Mouse (Mus musculus): ENCODE data around the gene 4930563M21Rik. TPM values are rescaled to one million over a fixed set of nuclear protein-coding genes. Genes with fewer than 3 reads are reported as not detected.
A peak's percentile ranks its signal among the peaks of the same experiment; 100 is the strongest.

The 4930563M21Rik gene
- polyA plus RNA-seq, 1 experiment, result not detected

GRCm38 (mm10) chr9:55946819-55947218, 63.5 kb downstream of the 4930563M21Rik start:
- H3K4me2 ChIP-seq (ENCODE audit: low read depth), result no peak overlapping the region
- no peaks in the 10 kb centered on the region for H3K36me3 ChIP-seq (ENCODE audit: control insufficient read depth, insufficient read depth)
- TF ChIP-seq POLR2A (IDR thresholded peaks at IDR 0.05; ENCODE audit: insufficient read length, low read depth), result no peak
- TF ChIP-seq POLR2AphosphoS2 (IDR thresholded peaks at IDR 0.05; ENCODE audit: insufficient read length, low read depth), result no peak
- TF ChIP-seq TCF12 (IDR thresholded peaks at IDR 0.05; ENCODE audit: insufficient read depth, poor library complexity, severe bottlenecking), result no peak

DNA sequence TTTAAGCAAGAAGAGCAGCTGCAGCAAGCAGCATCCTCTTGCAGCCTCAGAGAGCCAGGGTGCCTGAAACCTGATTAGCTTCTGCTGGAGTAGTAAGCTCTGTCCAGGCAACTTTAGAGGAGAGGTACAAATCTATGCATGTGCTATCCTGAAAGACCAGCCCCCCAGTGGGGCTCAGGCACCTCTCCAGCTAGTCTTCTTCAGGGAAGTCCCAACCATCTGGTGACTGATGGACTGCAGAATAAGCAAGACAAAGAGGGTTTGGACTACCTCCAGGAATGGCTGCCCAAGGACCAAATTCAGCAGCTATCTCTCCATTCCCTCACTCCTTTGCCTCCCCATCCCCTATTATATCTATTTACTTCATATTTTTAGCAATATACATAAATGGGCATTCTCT, 69.0 kb downstream of the 4930563M21Rik start:
- Histone ChIP-seq H3ac (ENCODE audit: control insufficient read depth, insufficient read length) (no peak overlapping the region), H3K27me3 (ENCODE audit: control insufficient read depth, insufficient read depth, insufficient read length) (no peaks in the 10 kb centered on the region), H3K79me2 (ENCODE audit: control insufficient read depth, insufficient read depth) (no peaks in the 10 kb centered on the region), H3K4me2 (ENCODE audit: low read depth) (no peak overlapping the region), H3K36me3 (ENCODE audit: control insufficient read depth, insufficient read depth) (no peaks in the 10 kb centered on the region), H3K4me3 (no peak overlapping the region)
- no peak for TF ChIP-seq REST (IDR thresholded peaks at IDR 0.05; ENCODE audit: insufficient read depth, insufficient read length)
- TF ChIP-seq MAX (IDR thresholded peaks at IDR 0.05; ENCODE audit: low read depth), result no peak
- TF ChIP-seq SRF (IDR thresholded peaks at IDR 0.05; ENCODE audit: control insufficient read depth, insufficient read length, low read depth), result no peak
- no peak for TF ChIP-seq USF1 (IDR thresholded peaks at IDR 0.05; ENCODE audit: low read depth)
- TF ChIP-seq MYOG (IDR thresholded peaks at IDR 0.05; ENCODE audit: control insufficient read depth in 1 of 3, insufficient read depth in 1 of 3, insufficient read length in 2 of 3, low read depth in 2 of 3), result no peak
- TF ChIP-seq TCF3 (IDR thresholded peaks at IDR 0.05; ENCODE audit: insufficient read length, low read depth), result no peak
- no peak for TF ChIP-seq E2F4 (IDR thresholded peaks at IDR 0.05; ENCODE audit: insufficient read depth)
- TF ChIP-seq POLR2A (IDR thresholded peaks at IDR 0.05; ENCODE audit: insufficient read length, low read depth), result no peak
- no peak for TF ChIP-seq CEBPB (IDR thresholded peaks at IDR 0.05; ENCODE audit: insufficient read depth, poor library complexity, severe bottlenecking)
- no peak for TF ChIP-seq MYOD1 (IDR thresholded peaks at IDR 0.05; ENCODE audit: control insufficient read depth in 1 of 3, insufficient read length in 2 of 3, low read depth in 2 of 3)
- no peak for TF ChIP-seq TCF12 (IDR thresholded peaks at IDR 0.05; ENCODE audit: insufficient read depth, poor library complexity, severe bottlenecking)

More at GRCm38 (mm10) chr9:55946819-55947218, 63.5 kb downstream of the 4930563M21Rik start:
- no peaks in the 10 kb centered on the region for H3K27me3 ChIP-seq (ENCODE audit: control insufficient read depth, insufficient read depth, insufficient read length)
- no peak overlapping the region for H3ac ChIP-seq (ENCODE audit: control insufficient read depth, insufficient read length)
- H3K4me3 ChIP-seq, result no peak overlapping the region
- H3K79me2 ChIP-seq (ENCODE audit: control insufficient read depth, insufficient read depth), result no peaks in the 10 kb centered on the region

- peak overlapping the region; percentile 51 for H3K4me3 ChIP-seq
- no peaks in the 10 kb centered on the region for H3K36me3 ChIP-seq (ENCODE audit: control insufficient read depth, insufficient read depth)
- H3K27me3 ChIP-seq (ENCODE audit: control insufficient read depth, insufficient read depth, insufficient read length), result no peaks in the 10 kb centered on the region
- no peaks in the 10 kb centered on the region for H3K79me2 ChIP-seq (ENCODE audit: control insufficient read depth, insufficient read depth)
- peak overlapping the region; percentile 99 for H3K4me2 ChIP-seq (ENCODE audit: low read depth)
- peak overlapping the region; percentile 54 for H3ac ChIP-seq (ENCODE audit: control insufficient read depth, insufficient read length)
- TF ChIP-seq SRF (IDR thresholded peaks at IDR 0.05; ENCODE audit: control insufficient read depth, insufficient read length, low read depth) (no peak), MYOG (IDR thresholded peaks at IDR 0.05; ENCODE audit: control insufficient read depth in 1 of 3, insufficient read depth in 1 of 3, insufficient read length in 2 of 3, low read depth in 2 of 3) (no peak), POLR2AphosphoS2 (IDR thresholded peaks at IDR 0.05; ENCODE audit: insufficient read length, low read depth) (no peak), POLR2A (IDR thresholded peaks at IDR 0.05; ENCODE audit: insufficient read length, low read depth) (no peak), E2F4 (IDR thresholded peaks at IDR 0.05; ENCODE audit: insufficient read depth) (no peak), MAX (IDR thresholded peaks at IDR 0.05; ENCODE audit: low read depth) (no peak), USF1 (IDR thresholded peaks at IDR 0.05; ENCODE audit: low read depth) (no peak), MYOD1 (IDR thresholded peaks at IDR 0.05; ENCODE audit: control insufficient read depth in 1 of 3, insufficient read length in 2 of 3, low read depth in 2 of 3) (peak in 2 of 3 experiments; percentile 30 to 75), TCF3 (IDR thresholded peaks at IDR 0.05; ENCODE audit: insufficient read length, low read depth) (no peak), CEBPB (IDR thresholded peaks at IDR 0.05; ENCODE audit: insufficient read depth, poor library complexity, severe bottlenecking) (no peak), TCF12 (IDR thresholded peaks at IDR 0.05; ENCODE audit: insufficient read depth, poor library complexity, severe bottlenecking) (peak; percentile 19), REST (IDR thresholded peaks at IDR 0.05; ENCODE audit: insufficient read depth, insufficient read length) (no peak)
These were observed 71.7 kb downstream of the 4930563M21Rik start for GRCm38 (mm10) chr9:55938618-55938985.

DNA sequence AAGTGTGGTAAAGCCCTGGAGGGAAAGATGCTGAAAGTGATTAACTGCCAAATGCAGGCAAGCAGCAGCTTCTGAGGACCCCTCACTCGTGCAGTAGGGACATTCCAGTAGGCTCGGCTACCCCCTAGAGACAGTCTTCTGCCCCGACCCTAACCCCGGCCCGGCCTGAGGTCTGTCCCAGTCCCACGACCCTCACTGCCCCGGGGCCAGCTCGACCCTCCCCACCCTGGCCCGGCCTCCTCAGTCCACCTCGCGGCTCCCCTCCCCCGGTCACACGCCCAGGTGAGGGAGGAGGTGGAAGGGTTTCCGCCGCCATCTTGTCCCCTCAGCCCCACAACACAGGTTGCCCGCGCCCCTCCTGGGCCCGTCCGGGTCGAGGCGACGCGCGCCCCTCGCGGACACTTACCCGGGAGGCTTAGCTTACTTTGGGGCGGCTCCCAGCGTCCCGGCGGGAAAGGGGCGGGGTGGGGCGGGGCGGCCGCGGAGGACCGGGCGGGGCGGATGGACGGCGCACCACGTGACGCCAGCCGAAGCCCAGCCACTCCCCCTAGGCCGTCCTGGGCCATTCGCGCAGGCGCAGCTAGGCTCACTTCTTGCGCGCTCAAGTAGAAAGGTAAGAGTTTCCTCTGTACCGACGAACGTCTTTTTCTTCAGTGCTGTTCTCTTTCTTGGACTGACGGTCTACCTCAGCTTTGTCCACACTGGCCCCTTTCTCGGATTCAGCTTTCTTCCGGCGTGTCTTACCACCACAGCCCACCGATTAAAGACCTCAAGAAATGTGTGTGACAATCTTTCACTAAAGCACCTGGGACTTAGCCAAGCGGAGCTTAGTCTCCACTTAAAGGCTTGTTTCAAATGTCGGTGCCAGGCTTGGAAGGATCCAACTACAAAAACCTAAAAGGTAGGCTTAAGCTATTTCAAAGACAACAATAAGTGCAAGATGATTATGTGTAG, 72.4 kb downstream of the 4930563M21Rik start, which contains the start of gene Scaper:
Scaper (minus strand) TSS at position 456 of the 954 bp plus-strand sequence.
- no peaks in the 10 kb centered on the region for H3K79me2 ChIP-seq (ENCODE audit: control insufficient read depth, insufficient read depth)
- H3ac ChIP-seq (ENCODE audit: control insufficient read depth, insufficient read length), result peak within 1 kb of the TSS; percentile 54
- no peaks in the 10 kb centered on the region for H3K27me3 ChIP-seq (ENCODE audit: control insufficient read depth, insufficient read depth, insufficient read length)
- H3K4me3 ChIP-seq, result peak within 1 kb of the TSS; percentile 51
- TF ChIP-seq POLR2A (IDR thresholded peaks at IDR 0.05; ENCODE audit: insufficient read length, low read depth) (peak; percentile 82), USF1 (IDR thresholded peaks at IDR 0.05; ENCODE audit: low read depth) (peak; percentile 84), CEBPB (IDR thresholded peaks at IDR 0.05; ENCODE audit: insufficient read depth, poor library complexity, severe bottlenecking) (no peak), TCF3 (IDR thresholded peaks at IDR 0.05; ENCODE audit: insufficient read length, low read depth) (no peak), POLR2AphosphoS2 (IDR thresholded peaks at IDR 0.05; ENCODE audit: insufficient read length, low read depth) (peak; percentile 52), MYOD1 (IDR thresholded peaks at IDR 0.05; ENCODE audit: control insufficient read depth in 1 of 3, insufficient read length in 2 of 3, low read depth in 2 of 3) (no peak), MAX (IDR thresholded peaks at IDR 0.05; ENCODE audit: low read depth) (no peak)
- H3K4me2 ChIP-seq (ENCODE audit: low read depth), result peak within 1 kb of the TSS; percentile 99
- no peaks in the 10 kb centered on the region for H3K36me3 ChIP-seq (ENCODE audit: control insufficient read depth, insufficient read depth)

Measured in myocyte (in vitro differentiated cells).